Mouse (Mus musculus) adrenal gland, postnatal 14 days (tissue): ENCODE data around the gene Entpd8. TPM values are rescaled to one million over a fixed set of nuclear protein-coding genes. Genes with fewer than 3 reads are reported as not detected.
A peak's percentile ranks its signal among the peaks of the same experiment; 100 is the strongest.

Experiments
- DNase-seq: peaks from one replicate; pipeline ENCODE4 v3.0.0; 2021; ENCODE audit warnings: mixed read lengths
- total RNA-seq: library from RNA; stranded (reverse); gene quantifications from 2 replicates; pipeline ENCODE4 v1.2.3, GENCODE M21; 2021

Gene Entpd8
- total RNA-seq, 1 experiment from 2014 or later: 7.7 TPM

DNA sequence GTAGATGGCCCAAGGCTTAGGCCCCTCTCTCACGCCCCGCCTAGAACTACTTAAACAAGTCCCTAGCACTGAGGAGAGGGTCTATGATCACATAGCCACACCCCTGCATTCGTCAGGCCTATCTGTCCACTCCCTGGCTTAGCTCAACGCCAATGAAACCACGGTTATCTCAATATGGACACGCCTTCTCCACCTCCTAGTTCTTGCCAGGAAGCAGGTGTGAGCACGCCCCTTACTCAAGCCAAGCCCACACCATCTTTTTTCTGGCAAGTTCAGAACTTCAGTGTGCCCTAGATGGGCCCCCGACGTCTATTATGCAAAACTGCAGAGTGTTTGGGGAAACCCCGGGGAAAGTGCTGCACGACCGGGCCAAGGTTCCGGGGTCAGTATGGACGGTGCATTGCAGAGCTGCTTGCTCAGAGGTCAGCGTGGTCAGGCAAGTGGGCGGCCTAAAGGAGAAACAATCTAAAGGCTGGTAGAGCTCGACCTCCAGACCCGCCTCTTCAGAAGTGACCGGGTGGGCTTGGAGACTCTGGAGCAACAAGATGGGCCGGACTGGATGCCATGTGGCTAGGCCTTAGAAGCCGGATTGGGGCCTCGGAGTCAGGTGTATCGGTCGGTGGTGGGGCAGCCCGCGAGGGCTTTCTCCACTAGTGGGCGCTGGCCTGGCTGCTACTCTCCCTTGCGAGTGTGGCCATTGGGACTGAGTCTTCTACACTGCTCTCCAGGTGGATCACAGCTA lies 15.2 kb downstream of the Entpd8 start, which contains the start of gene Noxa1:
Gene Noxa1 (minus strand): TSS at position 41 of the 742 bp plus-strand sequence.
- no peak for DNase-seq

GRCm38 (mm10) chr2:25098005-25098615 lies 18.0 kb downstream of the Entpd8 start:
- no peak for DNase-seq

GRCm38 (mm10) chr2:25098956-25099355 lies 18.9 kb downstream of the Entpd8 start:
- peak; percentile 62 for DNase-seq

GRCm38 (mm10) chr2:25099703-25100102 lies 19.6 kb downstream of the Entpd8 start:
- no peak for DNase-seq

- DNase-seq: no peak
Measured at GRCm38 (mm10) chr2:25104122-25104521, 24.0 kb downstream of the Entpd8 start.

- no peak for DNase-seq
Measured at GRCm38 (mm10) chr2:25106045-25106444, 25.9 kb downstream of the Entpd8 start.

- no peak for DNase-seq
Measured at GRCm38 (mm10) chr2:25109487-25109886, 29.4 kb downstream of the Entpd8 start.

GRCm38 (mm10) chr2:25110505-25111183 lies 30.5 kb downstream of the Entpd8 start:
- DNase-seq: peak; percentile 74

- peak; percentile 46 for DNase-seq
Measured at GRCm38 (mm10) chr2:25111184-25111791, 31.2 kb downstream of the Entpd8 start.

GRCm38 (mm10) chr2:25114308-25114707 lies 34.2 kb downstream of the Entpd8 start:
- DNase-seq: no peak

GRCm38 (mm10) chr2:25115442-25115841 lies 35.3 kb downstream of the Entpd8 start:
- no peak for DNase-seq

- no peak for DNase-seq
Measured at GRCm38 (mm10) chr2:25120963-25121362, 40.9 kb downstream of the Entpd8 start.

GRCm38 (mm10) chr2:25122666-25123065 lies 42.6 kb downstream of the Entpd8 start:
- DNase-seq: peak; percentile 57

GRCm38 (mm10) chr2:25123527-25123926 lies 43.4 kb downstream of the Entpd8 start:
- no peak for DNase-seq

DNA sequence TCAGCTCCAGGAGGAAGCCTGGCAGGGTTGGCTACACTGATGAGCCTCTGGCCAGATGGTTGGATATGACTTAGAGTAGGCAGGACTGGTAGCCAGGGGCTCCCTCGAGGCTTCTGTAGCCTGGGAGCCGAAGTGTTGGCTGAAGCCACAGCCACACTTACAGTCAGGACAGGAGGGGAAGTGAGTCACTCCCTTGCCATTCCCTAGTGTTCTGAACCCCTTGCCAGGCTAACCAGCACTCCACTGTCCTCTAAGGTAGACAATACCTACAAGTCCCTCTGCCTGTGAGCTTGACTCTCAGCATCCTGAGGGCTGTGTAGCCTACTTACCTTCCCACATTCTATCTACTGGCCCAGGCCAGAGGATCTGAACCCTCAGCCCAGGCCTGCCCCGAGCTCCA lies 44.3 kb downstream of the Entpd8 start:
- DNase-seq: no peak

DNA sequence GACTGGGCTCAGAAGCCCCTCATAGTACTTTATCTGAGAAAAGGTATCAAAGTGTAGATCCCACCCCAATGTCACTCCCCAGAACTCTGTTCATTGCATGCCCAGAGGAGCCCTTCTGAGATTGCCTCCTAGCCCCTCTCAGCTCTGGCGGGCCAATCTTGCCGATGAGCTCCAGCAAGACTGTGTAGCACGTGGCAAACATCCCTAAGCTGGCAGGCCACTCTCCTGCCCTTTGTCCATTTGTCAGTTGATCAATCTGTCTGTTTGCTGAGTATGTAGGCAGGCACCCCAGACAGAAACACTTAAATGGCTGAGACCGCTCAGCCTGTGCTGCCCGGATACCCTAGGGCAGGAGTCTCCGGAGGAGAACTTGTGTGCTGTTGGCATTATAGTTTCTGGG lies 45.0 kb downstream of the Entpd8 start:
- DNase-seq: no peak

GRCm38 (mm10) chr2:25126011-25127010 lies 46.2 kb downstream of the Entpd8 start:
- DNase-seq: no peak

GRCm38 (mm10) chr2:25127206-25127605 lies 47.1 kb downstream of the Entpd8 start:
- DNase-seq: peak; percentile 83

DNA sequence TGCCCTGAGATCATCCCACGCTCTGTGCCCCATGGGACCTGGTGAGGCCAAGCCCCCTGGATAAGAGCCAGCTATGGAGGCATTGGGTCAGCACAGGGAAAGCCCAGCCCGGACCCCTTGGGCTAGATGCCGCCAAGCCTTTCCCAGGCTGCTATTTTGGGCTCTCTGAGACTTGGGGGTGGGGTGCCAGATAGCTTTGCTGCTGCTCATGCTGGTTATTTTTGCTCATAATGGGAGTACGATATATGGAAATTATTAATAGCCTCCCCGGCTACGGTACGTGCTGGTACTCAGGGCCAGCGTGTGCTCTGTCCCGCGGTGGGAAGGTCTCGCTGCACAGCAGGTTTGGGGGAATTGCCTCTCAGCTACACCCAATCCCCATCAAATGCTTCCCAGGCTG lies 48.0 kb downstream of the Entpd8 start:
- peak; percentile 31 for DNase-seq

DNA sequence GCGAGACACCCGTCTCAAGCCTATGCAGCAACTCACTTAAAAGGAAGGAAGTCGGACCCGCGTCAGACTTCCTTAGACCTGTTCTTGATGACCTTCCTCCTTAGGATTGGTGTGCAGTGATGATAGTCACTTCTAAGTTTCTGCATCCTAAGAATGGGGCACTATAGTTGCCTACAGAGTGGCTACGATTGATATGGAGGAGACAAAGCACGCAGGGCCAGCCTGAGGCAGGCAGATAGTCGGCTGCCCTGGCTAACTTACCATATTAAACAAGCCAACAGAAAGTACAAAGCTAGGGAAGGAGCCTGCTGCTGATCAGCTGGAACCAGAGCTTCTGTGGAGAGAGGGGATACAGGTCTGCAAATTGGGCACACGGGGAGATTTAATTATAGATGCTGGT lies 51.5 kb downstream of the Entpd8 start:
- DNase-seq: no peak
